Mouse (Mus musculus): ENCODE results near the gene Olfr1263. TPM values are rescaled to one million over a fixed set of nuclear protein-coding genes. Genes with fewer than 3 reads are reported as not detected.

The Olfr1263 gene
- total RNA-seq (2021), result not detected

DNA sequence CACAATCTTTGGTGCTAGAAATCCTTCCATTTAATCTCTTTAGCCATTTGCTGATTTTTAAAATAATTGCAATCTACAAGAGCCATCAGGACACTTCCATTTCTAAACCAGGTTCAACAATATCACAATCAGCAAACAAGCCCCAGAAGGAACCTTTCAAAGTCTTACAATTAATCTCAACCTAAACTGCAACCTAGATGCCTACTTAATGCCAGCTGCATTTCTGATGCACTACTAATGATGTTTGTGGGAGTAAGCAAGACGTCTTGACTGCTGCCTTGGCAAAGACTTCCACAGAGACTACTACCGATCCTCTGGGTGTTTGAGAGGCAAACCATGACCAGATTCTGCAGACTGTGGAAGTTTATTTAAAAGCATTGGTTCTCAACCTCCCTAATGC, at the start of gene Olfr1263:
Gene Olfr1263 (plus strand): TSS at position 301 of the 400 bp plus-strand sequence.
- intact Hi-C loops (cut with DNase I), result no loop called here
- no peak for DNase-seq (ENCODE audit: low spot score in 2 of 2)

DNA sequence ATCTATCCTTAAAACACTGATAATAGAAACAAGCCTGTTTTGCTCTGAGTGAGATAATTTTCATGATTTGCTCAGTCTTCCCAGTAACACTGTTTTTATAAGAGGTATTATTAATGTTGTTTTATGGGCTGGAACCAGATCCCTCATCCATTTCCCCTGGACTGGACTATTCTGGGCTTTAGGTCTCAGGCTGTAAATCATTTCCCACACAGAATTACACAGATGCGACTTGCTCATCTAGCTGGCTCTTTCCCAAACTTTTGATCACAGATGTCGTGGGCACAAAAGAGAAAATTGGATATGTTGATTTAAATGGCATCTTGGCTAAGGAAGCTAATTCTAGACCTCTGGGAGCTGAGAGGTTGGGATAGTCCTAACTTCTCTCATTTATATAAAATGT, 37.7 kb upstream of the Olfr1263 start, which contains the start of gene Olfr1260:
Gene Olfr1260 (plus strand): TSS at position 157 of the 400 bp plus-strand sequence.
- DNase-seq (ENCODE audit: low spot score in 2 of 2), result peak; percentile 9 to 20
- intact Hi-C loops (cut with DNase I), result no loop called here

DNA sequence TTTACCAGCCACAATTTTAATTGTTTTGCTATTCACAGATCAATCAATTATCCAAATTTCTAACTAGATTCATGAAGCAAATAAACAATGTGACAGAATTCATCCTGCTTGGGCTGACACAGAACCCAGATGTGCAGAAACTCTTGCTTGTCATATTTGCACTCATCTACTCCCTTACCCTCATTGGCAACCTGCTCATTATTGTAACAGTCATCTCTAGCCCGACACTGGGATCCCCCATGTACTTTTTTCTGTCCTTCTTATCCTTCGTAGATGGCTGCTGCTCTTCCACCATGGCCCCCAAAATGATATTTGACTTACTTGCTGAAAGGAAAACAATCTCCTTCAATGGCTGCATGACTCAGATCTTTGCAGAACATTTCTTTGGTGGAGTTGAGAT, 34.2 kb upstream of the Olfr1263 start:
- no peak for DNase-seq (ENCODE audit: low spot score in 2 of 2)
- intact Hi-C loops (cut with DNase I), result no loop called here

DNA sequence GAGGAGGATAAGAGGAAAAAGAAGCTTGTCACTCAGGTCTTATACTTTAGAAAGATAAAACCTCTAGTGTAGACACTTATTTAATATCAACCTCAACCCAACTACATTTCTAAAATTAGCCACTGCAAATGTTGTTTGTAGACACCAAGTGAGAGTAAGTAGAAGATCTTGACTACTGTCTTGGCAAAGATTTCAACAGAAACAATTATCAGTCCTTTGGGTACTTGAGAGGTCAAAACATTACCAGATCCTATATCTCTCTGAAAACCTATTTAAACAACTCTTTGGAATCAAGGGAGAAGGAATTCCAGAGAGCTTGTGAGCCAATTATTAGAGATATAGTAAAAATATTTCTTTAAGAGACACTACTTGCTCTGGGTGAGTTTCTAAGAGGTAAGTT, 21.0 kb upstream of the Olfr1263 start, which contains the start of gene Olfr1261:
Gene Olfr1261 (plus strand): TSS at position 301 of the 400 bp plus-strand sequence.
- no peak for DNase-seq (ENCODE audit: low spot score in 2 of 2)
- intact Hi-C loops (cut with DNase I), result no loop called here

DNA sequence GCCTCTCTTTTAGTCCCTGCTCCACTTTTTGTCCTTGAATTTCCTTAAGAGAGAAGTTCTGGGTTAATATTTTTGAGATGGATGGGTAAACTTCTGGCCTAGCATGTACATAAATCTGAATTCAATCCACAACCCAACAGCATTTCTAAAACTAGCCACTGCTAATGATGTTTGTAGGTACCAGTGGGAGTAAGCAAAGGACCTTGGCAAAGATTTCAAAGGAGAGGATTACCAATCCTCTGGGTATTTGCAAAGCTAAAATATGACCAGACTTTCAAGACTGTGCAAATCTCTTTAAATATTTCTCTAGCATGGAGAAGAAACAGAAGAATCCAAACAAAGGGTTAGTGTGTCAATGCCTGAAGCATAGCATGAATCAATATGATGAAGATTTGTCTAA, 12.1 kb upstream of the Olfr1263 start, which contains the start of gene Olfr1262:
Gene Olfr1262 (plus strand): TSS at position 301 of the 400 bp plus-strand sequence.
- intact Hi-C loops (cut with DNase I), result no loop called here
- DNase-seq (ENCODE audit: low spot score in 2 of 2), result no peak

DNA sequence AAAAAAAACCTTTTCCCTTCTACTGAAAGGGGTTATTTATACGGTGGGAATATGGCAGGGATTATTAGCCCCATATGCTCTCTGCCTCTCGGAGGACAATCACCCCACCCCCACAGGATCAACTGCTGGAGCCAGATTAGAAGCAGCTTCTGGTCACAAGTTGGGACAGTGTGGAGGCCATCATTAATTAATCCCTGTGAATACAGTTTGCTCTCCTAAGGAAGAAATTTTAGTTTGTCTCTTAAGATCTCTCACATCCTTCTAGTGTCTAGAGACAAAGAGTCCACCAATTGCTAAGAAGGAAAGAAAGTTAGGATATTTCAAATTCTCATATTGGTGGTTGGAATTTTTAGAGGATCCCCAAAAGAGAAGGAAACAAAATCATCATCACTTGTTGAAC, 13.5 kb downstream of the Olfr1263 start, which contains the start of gene Olfr1264:
Gene Olfr1264 (minus strand): TSS at position 101 of the 400 bp plus-strand sequence.
- intact Hi-C loops (cut with DNase I), result no loop called here
- no peak for DNase-seq (ENCODE audit: low spot score in 2 of 2)

DNA sequence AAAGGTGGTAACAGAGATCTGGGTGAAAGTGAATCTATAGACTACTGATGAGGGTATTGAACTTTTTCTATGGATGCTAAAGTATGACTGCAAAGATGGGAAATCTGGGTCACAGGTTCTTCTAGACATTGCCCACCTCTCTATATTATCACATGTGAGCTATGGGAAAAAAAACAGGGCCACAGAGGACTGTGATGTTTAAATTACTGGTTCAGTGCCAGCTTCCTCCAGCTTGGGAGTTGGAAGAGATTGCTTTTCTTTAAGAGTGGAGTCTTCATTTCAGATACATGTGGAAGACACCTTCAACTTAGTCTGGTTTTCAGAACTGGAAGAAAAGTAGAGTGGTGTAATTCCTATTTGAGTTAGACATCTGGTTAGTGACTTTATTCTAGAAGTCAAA, 23.1 kb downstream of the Olfr1263 start, which contains the start of gene Olfr1265:
Gene Olfr1265 (plus strand): TSS at position 301 of the 400 bp plus-strand sequence.
- intact Hi-C loops (cut with DNase I), result no loop called here
- DNase-seq (ENCODE audit: low spot score in 2 of 2), result no peak

DNA sequence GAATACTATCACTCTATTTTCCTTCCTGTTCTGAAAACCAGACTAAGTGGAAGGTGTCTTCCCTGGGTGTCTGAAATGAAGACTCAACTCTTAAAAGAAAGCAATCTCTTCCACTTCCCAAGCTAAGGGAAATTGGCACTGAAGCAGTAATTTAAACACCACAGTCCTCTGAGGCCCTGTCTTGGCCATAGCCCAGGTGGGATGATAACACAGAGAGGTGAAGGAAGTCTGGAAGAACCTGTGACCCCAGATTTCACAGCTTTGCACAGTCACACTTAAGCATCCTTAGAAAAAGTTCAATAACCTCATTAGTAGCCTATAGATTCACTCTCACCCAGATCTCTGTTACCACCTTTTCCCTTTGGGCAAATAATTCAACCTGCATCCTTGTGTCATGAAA, 51.6 kb downstream of the Olfr1263 start, which contains the start of gene Olfr140:
Gene Olfr140 (minus strand): TSS at position 101 of the 400 bp plus-strand sequence.
- intact Hi-C loops (cut with DNase I), result no loop called here
- no peak for DNase-seq (ENCODE audit: low spot score in 2 of 2)

Other genes with a start within 250 kb of the Olfr1263 start
- gene Olfr1254, start 218.5 kb upstream of the Olfr1263 start, total RNA-seq (2021), result not detected
- gene Olfr1255, start 200.1 kb upstream of the Olfr1263 start, total RNA-seq (2021), result not detected
- gene Olfr1256, start 170.6 kb upstream of the Olfr1263 start, total RNA-seq (2021), result under 1 TPM in 1 of 2 experiments, not detected in 1; 0.05 TPM
- not detected for gene Olfr48, start 163.9 kb upstream of the Olfr1263 start, total RNA-seq (2021)
- not detected for gene Olfr1257, start 133.7 kb upstream of the Olfr1263 start, total RNA-seq (2021)
- not detected for gene Olfr1258, start 84.8 kb upstream of the Olfr1263 start, total RNA-seq (2021)
- gene Olfr1259, start 63.5 kb upstream of the Olfr1263 start, total RNA-seq (2021), result not detected
- not detected for gene Olfr1260, start 37.8 kb upstream of the Olfr1263 start, total RNA-seq (2021)
- gene Olfr1261, start 20.9 kb upstream of the Olfr1263 start, total RNA-seq (2021), result not detected
- gene Olfr1262, start 12.0 kb upstream of the Olfr1263 start, total RNA-seq (2021), result not detected
- not detected for gene Olfr1264, start 13.4 kb downstream of the Olfr1263 start, total RNA-seq (2021)
- gene Olfr1265, start 23.2 kb downstream of the Olfr1263 start, total RNA-seq (2021), result not detected
- gene Olfr140, start 51.5 kb downstream of the Olfr1263 start, total RNA-seq (2021), result not detected
- not detected for gene Olfr1269, start 109.3 kb downstream of the Olfr1263 start, total RNA-seq (2021)
- gene Olfr32, start 130.2 kb downstream of the Olfr1263 start, total RNA-seq (2021), result not detected
- gene Olfr1270, start 141.0 kb downstream of the Olfr1263 start, total RNA-seq (2021), result not detected
- gene Olfr1506, start 212.4 kb downstream of the Olfr1263 start, total RNA-seq (2021), result under 1 TPM in 1 of 2 experiments, not detected in 1; 0.18 TPM
- not detected for gene Olfr142, start 245.5 kb downstream of the Olfr1263 start, total RNA-seq (2021)

Measured in left cerebral cortex, postnatal 25 days (tissue).